Mouse (Mus musculus) ES-E14 (cell line): ENCODE data around the gene Mctp2.

ENCODE experiments used
- CHD2 ChIP-seq: IDR thresholded peaks from 2 replicates; pipeline ENCODE4 v1.6.1; 2014; ENCODE audit warnings: mild to moderate bottlenecking, low read depth, low read length, inconsistent platforms
- ZC3H11A ChIP-seq: IDR thresholded peaks from 2 replicates; pipeline ENCODE4 v1.6.1; 2012; ENCODE audit warnings: low read depth, mild to moderate bottlenecking, inconsistent platforms, low read length, borderline replicate concordance
- ZNF384 ChIP-seq: IDR thresholded peaks from 2 replicates; pipeline ENCODE4 v1.6.1; 2012; ENCODE audit warnings: low read depth, low read length, inconsistent platforms

GRCm38 (mm10) chr7:72117376-72118077 lies 188.9 kb downstream of the Mctp2 start:
- TF ChIP-seq CHD2 (no peak), ZNF384 (no peak), ZC3H11A (no peak)
